Mouse (Mus musculus) heart, postnatal 0 days (tissue): Measurements from ENCODE around the gene Cct7.

ENCODE experiments used
- CTCF ChIP-seq: IDR thresholded peaks from 2 replicates; pipeline ENCODE4 v1.5.1; 2016; ENCODE audit warnings: antibody characterized with exemption, control low read depth, low read depth
- EP300 ChIP-seq: IDR thresholded peaks from 2 replicates; pipeline ENCODE4 v1.6.1; 2016; ENCODE audit warnings: antibody characterized with exemption, low read depth

GRCm38 (mm10) chr6:85479979-85480378, 28.7 kb downstream of the Cct7 start:
- TF ChIP-seq CTCF = no peak
- TF ChIP-seq EP300 = no peak
